Mouse (Mus musculus) kidney, embryonic 15.5 days (tissue): ENCODE measurements around the gene Aak1. TPM values are rescaled to one million over a fixed set of nuclear protein-coding genes. Genes with fewer than 3 reads are reported as not detected.

Experiments used
- ATAC-seq: fragments of 200-750 bp; cut with Nextera tagmentation; replicated peaks from 2 replicates; pipeline ENCODE4 v1.8.0; 2017; ENCODE audit warnings: moderate TSS enrichment; ENCODE audit not compliant: low FRiP score
- H3K27ac ChIP-seq: fragments of 300-500 bp; sonication (generic); 2 replicates; pipeline ENCODE4 v1.5.1; 2015; ENCODE audit warnings: mild to moderate bottlenecking, inconsistent platforms
- H3K27me3 ChIP-seq: fragments of 300-500 bp; sonication (generic); 2 replicates; pipeline ENCODE4 v1.6.1; 2015; ENCODE audit warnings: inconsistent platforms
- H3K36me3 ChIP-seq: fragments of 300-500 bp; sonication (generic); 2 replicates; pipeline ENCODE4 v1.6.1; 2015; ENCODE audit warnings: inconsistent platforms
- H3K4me1 ChIP-seq: fragments of 300-500 bp; sonication (generic); 2 replicates; pipeline ENCODE4 v1.6.1; 2015; ENCODE audit warnings: inconsistent platforms
- H3K4me2 ChIP-seq: fragments of 300-500 bp; sonication (generic); 2 replicates; pipeline ENCODE4 v1.6.1; 2015; ENCODE audit warnings: moderate library complexity, mild to moderate bottlenecking, inconsistent platforms
- H3K4me3 ChIP-seq: fragments of 300-500 bp; sonication (generic); replicated peaks from 2 replicates; pipeline ENCODE4 v1.5.1; 2015; ENCODE audit warnings: mild to moderate bottlenecking, inconsistent platforms
- H3K9ac ChIP-seq: fragments of 300-500 bp; sonication (generic); 2 replicates; pipeline ENCODE4 v1.6.1; 2015; ENCODE audit warnings: mild to moderate bottlenecking, inconsistent platforms
- H3K9me3 ChIP-seq: fragments of 300-500 bp; sonication (generic); replicated peaks from 2 replicates; pipeline ENCODE4 v1.6.1; 2016; ENCODE audit warnings: inconsistent platforms
- WGBS: fragments of 180-500 bp; shearing (Covaris S2); methylation state at CpG from one replicate; pipeline ENCODE4 v1.1.7; 2015; ENCODE audit warnings: mixed read lengths; 5-methylcytosine and 5-hydroxymethylcytosine counted together
- polyA plus RNA-seq: library from polyadenylated mRNA; unstranded; fragments of >200 nt; fragmentation: Nextera tagmentation; extraction: Ambion mirVana; gene quantifications from 2 replicates; pipeline ENCODE4 v1.2.1, GENCODE M21; 2015

Gene Aak1
- polyA plus RNA-seq, 1 experiment from 2014 or later = 13.5 TPM

DNA sequence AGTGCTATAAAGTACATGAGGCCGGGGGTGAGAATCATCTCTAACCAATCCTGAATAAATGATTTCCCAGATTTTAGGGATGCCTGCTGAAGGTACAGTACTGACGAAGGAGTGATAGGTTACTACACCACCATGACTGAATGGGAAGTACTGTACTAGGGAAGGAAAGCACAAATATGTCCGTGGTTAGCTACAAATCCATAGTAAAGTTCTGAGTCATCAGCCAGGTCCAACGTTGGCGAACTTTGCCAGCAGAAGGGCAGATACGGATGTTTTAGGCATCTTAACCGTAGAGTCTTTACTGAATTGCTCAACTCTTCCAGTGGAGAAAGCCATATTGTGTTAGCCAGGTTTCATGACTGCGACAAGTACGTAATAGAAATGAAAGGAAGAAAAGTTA lies 91.6 kb downstream of the Aak1 start:
- H3K27me3 ChIP-seq = no peaks in the 10 kb centered on the region
- 95% methylated on average over 9 of the region's 9 CpGs for WGBS
- H3K4me3 ChIP-seq = no peak overlapping the region
- no peak overlapping the region for H3K27ac ChIP-seq
- no peaks in the 10 kb centered on the region for H3K4me1 ChIP-seq
- ATAC-seq = no peak
- H3K36me3 ChIP-seq = peaks cover 72% of the 10 kb centered on the region
- H3K4me2 ChIP-seq = no peak overlapping the region
- H3K9ac ChIP-seq = no peak overlapping the region
- no peaks in the 10 kb centered on the region for H3K9me3 ChIP-seq

- no peak for ATAC-seq
- Histone ChIP-seq H3K27ac (no peak overlapping the region), H3K27me3 (no peaks in the 10 kb centered on the region), H3K36me3 (peaks cover 63% of the 10 kb centered on the region), H3K9me3 (no peaks in the 10 kb centered on the region), H3K4me1 (peaks cover 3% of the 10 kb centered on the region; the same call in 1 of the 2 replicates), H3K9ac (no peak overlapping the region), H3K4me2 (no peak overlapping the region), H3K4me3 (no peak overlapping the region)
- 68% methylated on average over 8 of the region's 8 CpGs for WGBS
Observed at GRCm38 (mm10) chr6:86947100-86947499, 97.8 kb downstream of the Aak1 start.

DNA sequence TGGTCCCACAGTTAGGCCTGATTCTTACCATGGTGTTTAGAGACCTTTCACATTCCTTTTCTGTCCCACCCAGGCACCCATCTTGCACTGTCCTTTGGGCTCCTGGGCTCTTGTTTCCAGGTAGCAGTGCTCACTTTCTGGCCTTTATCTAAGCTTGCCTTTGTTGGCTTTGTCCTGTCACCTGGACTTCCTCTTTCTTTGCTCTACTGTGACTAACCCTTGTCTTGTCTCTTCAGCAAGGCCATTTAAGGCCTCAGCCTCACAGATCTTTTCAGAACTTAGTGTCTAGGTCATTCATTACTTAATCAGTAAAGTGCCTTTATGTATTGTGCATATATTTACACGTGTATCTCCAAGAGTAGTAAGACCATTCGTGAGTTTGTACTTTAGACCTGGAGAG lies 99.4 kb downstream of the Aak1 start:
- 89% methylated on average over 2 of the region's 2 CpGs for WGBS
- H3K9ac ChIP-seq = no peak overlapping the region
- ATAC-seq = no peak
- no peak overlapping the region for H3K4me2 ChIP-seq
- peaks cover 3% of the 10 kb centered on the region; the same call in 1 of the 2 replicates for H3K4me1 ChIP-seq
- peaks cover 68% of the 10 kb centered on the region for H3K36me3 ChIP-seq
- H3K4me3 ChIP-seq = no peak overlapping the region
- H3K27ac ChIP-seq = no peak overlapping the region
- no peaks in the 10 kb centered on the region for H3K9me3 ChIP-seq
- H3K27me3 ChIP-seq = no peaks in the 10 kb centered on the region

DNA sequence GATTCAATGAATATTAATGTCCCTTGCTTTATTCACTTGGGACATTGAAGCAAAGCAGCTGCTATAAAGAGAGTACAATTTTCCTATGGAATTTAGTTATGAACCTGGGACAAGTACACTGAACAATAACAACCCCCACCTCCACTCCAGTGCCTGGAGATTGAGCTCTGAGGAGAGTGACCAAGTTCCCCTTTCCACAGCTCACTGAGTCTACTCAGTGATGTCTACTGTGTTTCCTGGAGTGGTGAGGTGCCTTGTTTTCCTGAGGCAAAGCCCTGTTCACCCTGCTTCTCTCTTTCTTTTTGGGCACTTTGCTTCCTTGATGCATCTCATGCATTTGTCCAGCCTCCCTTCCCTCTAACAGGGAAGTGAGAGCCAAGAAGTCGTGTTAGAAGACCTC lies 100.8 kb downstream of the Aak1 start:
- no peak for ATAC-seq
- no peak overlapping the region for H3K4me3 ChIP-seq
- peaks cover 3% of the 10 kb centered on the region; the same call in 1 of the 2 replicates for H3K4me1 ChIP-seq
- H3K9ac ChIP-seq = no peak overlapping the region
- H3K36me3 ChIP-seq = peaks cover 68% of the 10 kb centered on the region
- 67% methylated on average over 1 of the region's 1 CpGs for WGBS
- H3K9me3 ChIP-seq = no peaks in the 10 kb centered on the region
- H3K27me3 ChIP-seq = no peaks in the 10 kb centered on the region
- H3K27ac ChIP-seq = no peak overlapping the region
- no peak overlapping the region for H3K4me2 ChIP-seq

- H3K36me3 ChIP-seq = peaks cover 69% of the 10 kb centered on the region
- H3K4me1 ChIP-seq = peaks cover 3% of the 10 kb centered on the region; the same call in 1 of the 2 replicates
- no peak overlapping the region for H3K27ac ChIP-seq
- no peak overlapping the region for H3K4me2 ChIP-seq
- no peak overlapping the region for H3K9ac ChIP-seq
- H3K4me3 ChIP-seq = no peak overlapping the region
- WGBS = 75% methylated on average over 1 of the region's 1 CpGs
- no peak for ATAC-seq
- H3K27me3 ChIP-seq = no peaks in the 10 kb centered on the region
- no peaks in the 10 kb centered on the region for H3K9me3 ChIP-seq
Observed at GRCm38 (mm10) chr6:86950733-86951255, 101.5 kb downstream of the Aak1 start.

DNA sequence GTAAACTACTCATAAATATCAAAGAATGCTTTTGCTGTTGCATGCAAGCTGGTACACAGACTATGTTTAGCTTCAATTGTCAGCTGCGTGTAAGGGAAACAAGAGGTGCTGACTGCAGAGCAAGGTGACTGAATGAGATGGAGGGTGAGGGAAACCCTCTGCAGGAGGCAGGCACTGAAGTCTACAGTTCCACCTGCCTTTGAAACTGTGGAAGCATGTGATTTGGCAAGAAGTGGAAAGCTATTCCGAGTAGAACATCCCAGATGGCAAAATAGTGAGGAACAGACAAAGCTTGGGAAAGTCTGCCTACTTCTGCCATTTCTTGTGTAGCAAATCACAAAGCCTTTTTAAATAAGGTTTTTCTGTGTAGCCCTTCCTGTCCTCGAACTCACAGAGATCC lies 106.4 kb downstream of the Aak1 start:
- peaks cover 77% of the 10 kb centered on the region for H3K36me3 ChIP-seq
- H3K4me1 ChIP-seq = no peaks in the 10 kb centered on the region
- WGBS = 87% methylated on average over 3 of the region's 3 CpGs
- H3K4me2 ChIP-seq = no peak overlapping the region
- no peak overlapping the region for H3K9ac ChIP-seq
- H3K9me3 ChIP-seq = no peaks in the 10 kb centered on the region
- H3K27me3 ChIP-seq = no peaks in the 10 kb centered on the region
- no peak overlapping the region for H3K4me3 ChIP-seq
- ATAC-seq = no peak
- H3K27ac ChIP-seq = no peak overlapping the region

DNA sequence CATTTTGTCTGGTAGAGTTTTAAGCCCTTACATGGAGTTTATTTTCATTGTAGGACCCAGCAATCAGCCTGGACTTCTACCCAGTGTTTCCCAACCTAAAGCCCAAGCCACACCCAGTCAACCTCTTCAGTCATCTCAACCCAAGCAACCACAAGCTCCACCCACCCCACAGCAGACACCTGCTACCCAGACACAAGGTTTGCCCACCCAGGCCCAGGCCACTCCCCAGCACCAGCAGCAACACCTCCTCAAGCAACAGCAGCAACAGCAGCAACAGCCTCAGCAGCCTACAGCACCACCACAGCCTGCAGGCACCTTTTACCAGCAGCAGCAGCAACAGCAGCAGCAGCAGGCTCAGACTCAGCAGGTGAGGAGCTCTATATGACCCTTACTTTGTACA lies 106.9 kb downstream of the Aak1 start:
- no peak for ATAC-seq
- H3K4me3 ChIP-seq = no peak overlapping the region
- no peaks in the 10 kb centered on the region for H3K9me3 ChIP-seq
- no peak overlapping the region for H3K9ac ChIP-seq
- no peaks in the 10 kb centered on the region for H3K27me3 ChIP-seq
- no peak overlapping the region for H3K4me2 ChIP-seq
- no peaks in the 10 kb centered on the region for H3K4me1 ChIP-seq
- peaks cover 77% of the 10 kb centered on the region for H3K36me3 ChIP-seq
- no peak overlapping the region for H3K27ac ChIP-seq

GRCm38 (mm10) chr6:86959006-86959405 lies 109.7 kb downstream of the Aak1 start:
- H3K4me3 ChIP-seq = no peak overlapping the region
- no peak for ATAC-seq
- H3K27ac ChIP-seq = no peak overlapping the region
- no peaks in the 10 kb centered on the region for H3K27me3 ChIP-seq
- H3K9ac ChIP-seq = no peak overlapping the region
- no peaks in the 10 kb centered on the region for H3K9me3 ChIP-seq
- no peaks in the 10 kb centered on the region for H3K4me1 ChIP-seq
- 96% methylated on average over 1 of the region's 1 CpGs for WGBS
- peaks cover 79% of the 10 kb centered on the region for H3K36me3 ChIP-seq
- H3K4me2 ChIP-seq = no peak overlapping the region

- WGBS = 86% methylated on average over 7 of the region's 7 CpGs
- H3K9me3 ChIP-seq = no peaks in the 10 kb centered on the region
- H3K27ac ChIP-seq = no peak overlapping the region
- no peaks in the 10 kb centered on the region for H3K4me1 ChIP-seq
- no peak overlapping the region for H3K4me2 ChIP-seq
- no peaks in the 10 kb centered on the region for H3K27me3 ChIP-seq
- H3K9ac ChIP-seq = no peak overlapping the region
- ATAC-seq = no peak
- H3K36me3 ChIP-seq = peaks cover 88% of the 10 kb centered on the region
- H3K4me3 ChIP-seq = no peak overlapping the region
Observed at GRCm38 (mm10) chr6:86963987-86964685, 114.8 kb downstream of the Aak1 start.

GRCm38 (mm10) chr6:86967166-86967565 lies 117.8 kb downstream of the Aak1 start:
- no peak for ATAC-seq
- Histone ChIP-seq H3K4me1 (no peaks in the 10 kb centered on the region), H3K4me2 (no peak overlapping the region), H3K27ac (no peak overlapping the region), H3K9ac (no peak overlapping the region), H3K36me3 (peaks cover 81% of the 10 kb centered on the region), H3K4me3 (no peak overlapping the region), H3K27me3 (no peaks in the 10 kb centered on the region), H3K9me3 (no peaks in the 10 kb centered on the region)
- WGBS = 82% methylated on average over 2 of the region's 2 CpGs

DNA sequence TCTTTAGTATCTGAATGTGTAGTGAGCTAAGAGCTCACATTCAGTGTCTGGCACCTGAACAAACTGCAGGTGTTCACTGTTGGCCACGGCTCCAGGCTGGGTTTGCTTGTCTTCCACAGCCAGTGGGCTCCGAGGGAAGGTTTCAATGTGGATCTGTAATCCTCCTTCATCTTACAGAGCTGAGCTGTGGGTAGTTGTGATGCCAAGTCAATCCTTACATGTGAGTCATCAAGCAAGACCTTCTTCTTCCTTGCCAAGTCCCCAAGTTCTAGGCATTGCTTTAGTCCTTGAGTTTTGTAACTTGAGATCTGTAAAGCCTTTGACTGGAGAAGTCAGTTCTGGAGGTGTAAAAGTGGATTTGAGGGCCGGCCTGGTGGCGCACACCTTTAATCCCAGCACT lies 124.6 kb downstream of the Aak1 start:
- no peak overlapping the region for H3K4me2 ChIP-seq
- H3K4me3 ChIP-seq = no peak overlapping the region
- H3K4me1 ChIP-seq = 0 out of 2 replicates have a peak, but pooled peaks cover 2% of the 10 kb centered on the region
- H3K36me3 ChIP-seq = peaks cover 59% of the 10 kb centered on the region
- H3K27ac ChIP-seq = no peak overlapping the region
- H3K9me3 ChIP-seq = no peaks in the 10 kb centered on the region
- no peaks in the 10 kb centered on the region for H3K27me3 ChIP-seq
- 96% methylated on average over 4 of the region's 4 CpGs for WGBS
- ATAC-seq = no peak
- no peak overlapping the region for H3K9ac ChIP-seq

GRCm38 (mm10) chr6:86978156-86978908 lies 129.0 kb downstream of the Aak1 start:
- 0 out of 2 replicates have a peak, but pooled peaks cover 4% of the 10 kb centered on the region for H3K4me1 ChIP-seq
- WGBS = 82% methylated on average over 8 of the region's 8 CpGs
- no peak overlapping the region for H3K9ac ChIP-seq
- H3K4me3 ChIP-seq = no peak overlapping the region
- peak overlapping the region; percentile 49 for H3K27ac ChIP-seq
- peaks cover 41% of the 10 kb centered on the region for H3K36me3 ChIP-seq
- H3K4me2 ChIP-seq = no peak overlapping the region
- no peak for ATAC-seq
- H3K27me3 ChIP-seq = no peaks in the 10 kb centered on the region
- no peaks in the 10 kb centered on the region for H3K9me3 ChIP-seq
